Mouse (Mus musculus) E14TG2a.4 (cell line): ENCODE results near the gene Epb41l5.

Experiments
- CTCF ChIP-seq: conservative IDR thresholded peaks from 2 replicates; pipeline ENCODE4 v1.5.1; 2014; ENCODE audit warnings: low read length
- NANOG ChIP-seq: IDR thresholded peaks from 2 replicates; pipeline ENCODE4 v1.6.1; 2014; ENCODE audit warnings: borderline replicate concordance, low read length, mixed read lengths
- POU5F1 ChIP-seq: IDR thresholded peaks from 2 replicates; pipeline ENCODE4 v1.6.1; 2014; ENCODE audit warnings: low read length, borderline replicate concordance

GRCm38 (mm10) chr1:119510857-119511256, 137.9 kb downstream of the Epb41l5 start:
- TF ChIP-seq NANOG: no peak
- no peak for TF ChIP-seq CTCF
- TF ChIP-seq POU5F1: no peak
